Mouse (Mus musculus) CH12.LX (cell line): ENCODE results near the gene Agpat3.

ENCODE experiments used
- CTCF ChIP-seq, 2 experiments: IDR thresholded peaks in 1 of 2; conservative IDR thresholded peaks in 1 of 2; 2 replicates each; pipeline ENCODE4 v1.5.1; 2011 to 2012; ENCODE audit warnings: low read depth in 2 of 2, low read length in 2 of 2, improper control_type of control experiment in 1 of 2, inconsistent platforms in 1 of 2, mild to moderate bottlenecking in 1 of 2, moderate library complexity in 1 of 2
- EP300 ChIP-seq: IDR thresholded peaks from 2 replicates; pipeline ENCODE4 v1.6.1; 2011; ENCODE audit warnings: low read length, improper control_type of control experiment
- MAFK ChIP-seq: IDR thresholded peaks from 2 replicates; pipeline ENCODE4 v1.6.1; 2011; ENCODE audit warnings: low read length, improper control_type of control experiment; ENCODE audit not compliant: insufficient replicate concordance
- PAX5 ChIP-seq: IDR thresholded peaks from 2 replicates; pipeline ENCODE4 v1.6.1; 2012; ENCODE audit warnings: low read length, inconsistent platforms, mixed read lengths
- TCF12 ChIP-seq: IDR thresholded peaks from 2 replicates; pipeline ENCODE4 v1.6.1; 2014; ENCODE audit warnings: low read depth, mild to moderate bottlenecking, inconsistent platforms, low read length, improper control_type of control experiment

DNA sequence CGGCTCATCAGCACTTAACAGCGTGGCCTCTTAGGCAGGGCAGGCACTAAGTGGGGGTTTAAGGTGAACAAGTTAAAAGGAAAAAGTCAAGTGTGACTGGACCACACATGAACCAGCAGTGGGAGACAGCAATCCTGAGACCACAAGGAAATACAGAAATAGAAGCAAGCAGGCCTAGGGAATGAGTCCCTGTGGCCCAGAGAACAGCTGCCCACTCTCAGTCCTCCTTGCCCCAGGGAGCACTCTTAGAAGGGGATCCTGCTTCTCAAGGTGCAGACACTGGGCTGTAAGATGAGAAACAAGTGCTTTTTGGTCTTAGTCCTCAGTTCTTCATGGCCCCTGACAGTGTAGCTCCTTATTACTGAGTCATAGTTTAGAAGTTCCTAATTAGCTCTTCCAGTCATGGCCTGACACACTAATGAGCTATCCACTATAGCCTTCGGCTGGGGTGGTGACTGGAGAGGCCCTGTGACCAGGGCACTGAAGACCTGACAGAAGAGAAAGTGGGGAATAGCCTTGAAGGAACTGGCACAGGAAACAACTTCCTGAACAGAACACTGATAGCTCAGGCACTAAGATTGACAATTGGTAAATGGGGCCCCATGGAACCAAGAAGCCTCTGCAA is 31.0 kb downstream of the Agpat3 start:
- no peak for TF ChIP-seq TCF12
- TF ChIP-seq CTCF (conservative IDR thresholded peaks at IDR 0.05 in 1 of 2, IDR thresholded peaks at IDR 0.05 in 1 of 2; ENCODE audit: low read depth in 2 of 2, low read length in 2 of 2) = no peak
- TF ChIP-seq EP300 = no peak
- no peak for TF ChIP-seq MAFK
- TF ChIP-seq PAX5 = no peak
